Mouse (Mus musculus) left cerebral cortex, adult 18-20 months (tissue): Measurements from ENCODE around the gene Chrna10. TPM values are rescaled to one million over a fixed set of nuclear protein-coding genes. Genes with fewer than 3 reads are reported as not detected.

Experiments
- DNase-seq, 2 experiments: peaks; one replicate each; pipeline ENCODE4 v3.0.0; 2021 to 2022; ENCODE audit warnings: low spot score in 2 of 2, mixed read lengths in 1 of 2
- long read RNA-seq, 2 experiments: library from polyadenylated mRNA; stranded (forward); transcript quantifications; one replicate each; pipeline ENCODE4 v2.0.0; 2021
- total RNA-seq, 2 experiments: library from RNA; stranded (reverse); gene quantifications; 2 replicates each; pipeline ENCODE4 v1.2.3; 2021

The Chrna10 gene
- under 1 TPM; 0.30 to 0.46 TPM for total RNA-seq
- long read RNA-seq, experiment 1, partial matches to known transcripts = 0 of 2 reads
- long read RNA-seq, experiment 1, other reads (novel, unspliced or antisense) = 0 of 2 reads
- long read RNA-seq, experiment 2, partial matches to known transcripts = 0 of 1 reads
- long read RNA-seq, experiment 2, other reads (novel, unspliced or antisense) = 0 of 1 reads

DNA sequence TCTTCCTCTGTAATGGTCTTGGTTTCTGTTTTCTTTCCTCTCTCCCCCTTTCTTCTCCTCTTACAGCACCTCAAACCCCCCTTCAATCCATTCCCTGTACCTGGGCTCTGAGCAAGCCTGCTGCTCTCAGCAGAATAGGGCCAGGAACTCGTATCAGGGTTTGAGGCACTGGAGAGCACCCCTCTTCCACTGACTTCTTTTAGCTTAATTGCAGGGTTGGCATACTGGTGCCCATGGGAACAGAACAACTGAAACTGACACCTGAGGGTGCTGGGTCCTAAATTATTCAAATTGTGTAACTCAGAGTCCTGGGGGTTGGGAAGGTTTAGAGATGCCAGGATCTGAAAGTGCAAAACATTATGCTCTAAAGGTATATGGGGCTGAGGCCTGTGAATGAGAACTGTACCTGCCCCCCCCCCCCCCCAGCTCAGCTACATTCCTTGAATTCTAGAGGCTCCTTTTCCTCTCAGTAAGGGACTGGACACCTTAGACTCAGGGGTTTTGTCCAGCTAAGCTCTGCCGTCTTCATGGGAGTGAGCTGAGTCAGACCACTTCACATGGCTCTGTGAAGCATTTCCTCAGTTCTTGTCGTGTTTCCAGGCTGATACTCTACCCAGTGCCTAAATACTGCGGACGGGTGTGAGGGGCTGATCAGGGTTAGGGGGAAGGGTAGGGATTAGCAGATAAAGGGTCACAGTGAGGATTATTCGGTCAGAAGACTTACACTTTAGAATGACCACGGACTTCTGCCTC lies at the start of gene Chrna10:
TSS of gene Chrna10 (minus strand) at position 250 of the 753 bp plus-strand sequence.
- DNase-seq = no peak

- no peak for DNase-seq
These were observed 37.1 kb upstream of the Chrna10 start for GRCm38 (mm10) chr7:102153691-102154090.

GRCm38 (mm10) chr7:102137898-102138297 lies 21.3 kb upstream of the Chrna10 start:
- no peak for DNase-seq

DNA sequence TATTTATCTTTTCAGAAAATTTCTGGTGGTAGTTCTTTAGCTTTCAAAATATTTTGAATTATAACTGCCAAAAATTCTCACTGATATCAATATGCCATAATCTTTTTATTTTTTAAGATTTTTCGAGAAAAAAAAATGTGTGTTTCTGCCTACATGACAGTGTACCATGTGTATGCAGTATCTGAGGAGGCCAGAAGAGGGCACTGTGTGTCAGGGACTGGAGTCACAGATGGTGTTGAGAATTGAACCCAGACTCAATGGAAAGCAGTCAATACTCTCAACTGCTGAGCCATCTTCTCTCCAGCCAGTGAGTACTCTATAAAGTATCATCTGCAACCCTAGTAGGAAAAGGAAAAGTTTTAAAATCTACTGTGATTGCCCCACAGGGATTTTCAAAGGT lies 20.8 kb upstream of the Chrna10 start:
- DNase-seq = peak in 1 of 2 experiments; percentile 12

GRCm38 (mm10) chr7:102132395-102132794 lies 15.8 kb upstream of the Chrna10 start:
- no peak for DNase-seq

DNA sequence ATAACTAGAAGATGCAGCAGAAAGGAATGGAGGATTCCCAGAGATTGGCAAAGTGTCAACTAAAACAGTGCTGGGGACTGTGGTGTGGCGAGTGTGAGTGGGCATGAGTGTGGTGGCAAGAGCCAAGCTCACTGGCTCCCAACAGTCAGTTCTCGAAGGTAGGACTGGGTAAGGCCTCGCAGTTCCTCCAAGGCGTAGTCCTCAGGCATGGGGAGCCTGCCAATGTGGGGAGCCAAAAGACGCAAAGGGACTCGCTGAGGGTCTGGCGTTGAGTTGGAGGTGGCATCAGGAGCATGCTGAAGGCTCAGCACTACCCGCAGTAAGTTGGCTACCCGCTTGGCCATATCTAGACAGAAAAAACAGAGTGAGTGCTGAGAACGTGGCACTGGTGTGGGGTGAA lies 3.7 kb upstream of the Chrna10 start:
- no peak for DNase-seq

DNA sequence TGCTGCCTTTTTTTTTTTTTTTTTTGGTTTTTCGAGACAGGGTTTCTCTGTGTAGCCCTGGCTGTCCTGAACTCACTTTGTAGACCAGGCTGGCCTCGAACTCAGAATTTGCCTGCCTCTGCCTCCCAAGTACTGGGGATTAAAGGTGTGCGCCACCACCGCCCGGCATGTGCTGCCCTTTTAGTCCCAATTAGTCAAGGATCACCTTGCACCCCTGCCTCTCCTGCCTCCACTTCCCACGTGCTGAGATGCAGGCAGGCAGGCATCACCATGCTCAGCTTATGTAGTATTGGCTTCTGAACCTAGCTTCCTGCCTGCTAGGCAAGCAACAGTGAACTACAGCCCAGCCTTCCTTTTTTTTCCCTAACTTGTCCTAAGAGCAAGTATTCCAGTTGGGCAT lies 754 bp upstream of the Chrna10 start:
- DNase-seq = no peak

- no peak for DNase-seq
These were observed 3.4 kb downstream of the Chrna10 start for GRCm38 (mm10) chr7:102113151-102113729.

- no peak for DNase-seq
These were observed 6.9 kb downstream of the Chrna10 start for GRCm38 (mm10) chr7:102109746-102110145.

- no peak for DNase-seq
These were observed 7.5 kb downstream of the Chrna10 start, which contains the start of gene Art5 for GRCm38 (mm10) chr7:102109171-102109570. Gene Art5, minus strand, starts transcription at chr7:102109489.

DNA sequence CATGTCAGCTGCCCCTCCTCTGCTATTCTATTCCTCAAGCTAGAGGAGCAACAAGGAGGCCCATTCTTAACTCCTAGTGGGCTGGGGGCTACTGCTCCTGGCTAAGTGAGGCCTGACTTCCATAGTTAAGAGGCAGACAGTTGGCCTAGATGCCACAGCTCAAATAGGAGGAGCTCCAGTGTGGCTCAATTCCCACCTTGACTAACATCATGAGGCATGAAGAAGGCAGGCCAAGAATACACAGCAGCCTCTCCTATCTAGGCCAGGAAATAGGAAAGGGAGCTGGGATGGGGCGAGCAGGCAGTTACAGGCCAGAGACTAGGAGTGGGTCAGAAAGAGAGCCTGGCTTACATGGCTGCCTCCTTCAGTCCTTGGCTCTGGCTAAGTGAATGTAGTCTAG lies 8.4 kb downstream of the Chrna10 start:
- DNase-seq = no peak

DNA sequence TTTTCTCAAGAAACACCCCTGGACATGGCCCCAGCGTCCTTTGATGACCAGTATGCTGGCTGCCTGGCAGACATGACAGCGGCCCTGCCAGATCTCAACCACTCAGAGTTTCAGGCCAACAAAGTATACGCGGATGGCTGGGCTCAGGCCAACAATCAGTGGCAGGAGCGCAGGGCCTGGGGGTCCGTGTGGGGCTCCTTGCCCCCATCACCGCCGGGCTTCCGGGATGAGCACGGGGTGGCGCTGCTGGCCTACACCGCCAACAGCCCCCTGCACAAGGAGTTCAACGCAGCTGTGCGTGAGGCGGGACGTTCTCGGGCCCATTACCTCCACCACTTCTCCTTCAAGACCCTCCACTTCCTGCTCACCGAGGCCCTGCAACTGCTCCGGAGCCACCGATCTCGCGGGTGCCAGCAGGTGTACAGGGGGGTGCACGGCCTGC lies 9.9 kb downstream of the Chrna10 start:
- DNase-seq = no peak

GRCm38 (mm10) chr7:102104126-102104525 lies 12.5 kb downstream of the Chrna10 start:
- DNase-seq = no peak

- DNase-seq = no peak
These were observed 13.1 kb downstream of the Chrna10 start for GRCm38 (mm10) chr7:102103555-102103954.

DNA sequence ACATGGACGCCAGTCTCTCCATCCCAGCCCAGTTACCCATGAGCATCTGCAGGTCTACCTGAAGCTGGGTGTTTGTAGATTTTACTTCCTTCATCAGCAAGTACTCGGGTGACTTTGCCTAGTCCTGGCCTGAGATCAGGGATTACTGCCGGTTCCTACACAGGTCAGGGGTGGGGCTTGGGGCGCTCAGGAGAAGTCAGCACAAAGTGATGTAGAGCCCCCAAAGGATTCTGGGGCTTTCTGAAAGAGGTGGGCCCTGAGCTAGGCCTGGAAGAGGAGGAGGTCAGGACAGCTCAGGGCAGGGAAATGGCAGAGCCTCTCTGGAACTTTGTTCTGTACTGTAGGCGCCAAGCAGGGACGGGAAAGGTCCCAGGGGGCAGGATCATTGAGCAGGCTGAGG lies 13.9 kb downstream of the Chrna10 start:
- no peak for DNase-seq

DNA sequence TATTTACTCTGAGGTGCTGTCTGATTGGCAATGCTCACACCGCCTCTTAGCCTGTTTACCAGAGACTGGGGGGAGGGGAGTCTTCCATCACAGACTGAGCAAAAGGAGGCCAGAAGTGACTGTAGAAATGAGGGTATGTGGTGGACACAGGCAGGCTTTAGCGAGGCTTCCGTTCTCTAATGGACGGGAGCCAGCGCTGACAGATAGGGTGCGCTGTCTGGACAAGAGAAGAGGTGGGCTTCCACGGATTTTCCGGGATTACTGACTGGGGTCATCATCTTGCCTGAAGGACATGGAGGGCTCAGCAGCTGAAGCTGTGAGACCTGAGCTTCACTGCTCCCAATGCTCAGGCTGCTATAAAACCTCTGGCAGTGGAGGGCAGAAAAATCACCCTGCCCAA lies 14.4 kb downstream of the Chrna10 start:
- no peak for DNase-seq

- DNase-seq = no peak
These were observed 15.1 kb downstream of the Chrna10 start, which contains the start of gene Art1 for GRCm38 (mm10) chr7:102101487-102101886. Gene Art1, plus strand, starts transcription at chr7:102101743.

- DNase-seq = no peak
These were observed 15.8 kb downstream of the Chrna10 start for GRCm38 (mm10) chr7:102100868-102101267.

- DNase-seq = no peak
These were observed 16.6 kb downstream of the Chrna10 start for GRCm38 (mm10) chr7:102099760-102100661.

- peak; percentile 28 to 44 for DNase-seq
These were observed 29.3 kb downstream of the Chrna10 start for GRCm38 (mm10) chr7:102087336-102087735.

- DNase-seq = no peak
These were observed 32.5 kb downstream of the Chrna10 start for GRCm38 (mm10) chr7:102084041-102084696.
